Mouse (Mus musculus): ENCODE measurements at regions not wholly inside any gene's neighbourhood (a gene's known extent, or its start where the extent isn't known, plus 50 kb on each side); places are given as distances from the start of the nearest gene placed in this dataset.
A peak's percentile ranks its signal among the peaks of the same experiment; 100 is the strongest.

DNA sequence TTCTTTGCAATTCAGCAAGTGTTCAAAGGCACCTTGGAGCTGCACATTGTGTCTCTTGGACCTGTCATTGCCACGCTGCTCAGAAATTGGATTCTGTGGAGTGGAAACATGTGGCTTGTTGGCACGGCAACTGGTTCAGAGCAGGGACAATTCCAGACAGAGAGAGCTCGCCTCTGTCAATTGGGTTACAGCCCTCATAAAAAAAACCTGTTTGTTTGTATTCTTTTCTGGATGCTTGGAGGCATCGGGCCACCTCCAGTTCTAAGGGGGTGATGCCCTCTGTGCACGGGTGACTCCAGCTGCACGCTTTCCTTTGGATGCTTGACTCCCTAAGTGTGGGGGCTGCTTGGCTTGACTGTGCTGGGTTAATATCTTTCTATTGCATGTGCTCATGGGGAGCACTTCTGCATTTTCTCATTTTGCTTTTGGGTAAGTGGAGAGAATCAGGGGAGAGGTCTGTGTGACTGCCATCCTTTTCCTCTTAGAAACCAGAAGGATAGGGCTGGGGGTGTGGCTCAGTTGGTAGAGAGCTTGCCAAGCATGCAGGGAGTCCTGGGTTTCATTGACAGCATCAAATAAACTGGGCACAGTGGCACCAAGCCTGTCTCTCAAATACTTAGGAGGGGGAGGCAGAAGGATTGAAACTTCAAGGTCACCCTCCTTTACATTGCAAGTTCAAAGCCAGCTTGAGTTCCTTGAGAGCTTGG is 130.6 kb upstream of the Auts2 start:
- no peak for DNase-seq (ENCODE audit: extremely low read depth, low read depth, low spot score)

DNA sequence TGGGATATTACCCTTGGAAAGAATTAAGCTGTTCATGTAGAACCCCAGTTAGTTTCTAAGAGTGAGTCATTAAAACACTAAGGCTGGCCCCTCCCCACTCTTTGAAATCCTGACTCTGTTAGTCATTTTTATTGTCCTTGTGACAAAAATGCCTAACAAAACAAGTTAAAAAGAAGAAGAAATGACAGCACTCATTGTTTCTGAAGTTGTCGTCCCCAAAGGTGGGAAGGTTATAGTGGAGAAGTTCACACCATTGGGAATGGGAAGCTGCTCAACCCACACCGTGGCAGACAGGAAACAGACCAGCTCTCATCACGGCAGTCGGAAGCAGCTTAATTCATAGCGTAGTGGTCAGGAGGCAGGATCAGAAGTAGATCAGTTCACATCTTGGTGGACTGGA is 128.4 kb upstream of the Auts2 start:
- no peak for DNase-seq (ENCODE audit: extremely low read depth, low read depth, low spot score)

- no peak for DNase-seq (ENCODE audit: extremely low read depth, low read depth, low spot score)
Observed at GRCm38 (mm10) chr5:132667316-132667715, 124.2 kb upstream of the Auts2 start.

GRCm38 (mm10) chr5:132661266-132661665 is 118.1 kb upstream of the Auts2 start:
- no peak for DNase-seq (ENCODE audit: extremely low read depth, low read depth, low spot score)

DNA sequence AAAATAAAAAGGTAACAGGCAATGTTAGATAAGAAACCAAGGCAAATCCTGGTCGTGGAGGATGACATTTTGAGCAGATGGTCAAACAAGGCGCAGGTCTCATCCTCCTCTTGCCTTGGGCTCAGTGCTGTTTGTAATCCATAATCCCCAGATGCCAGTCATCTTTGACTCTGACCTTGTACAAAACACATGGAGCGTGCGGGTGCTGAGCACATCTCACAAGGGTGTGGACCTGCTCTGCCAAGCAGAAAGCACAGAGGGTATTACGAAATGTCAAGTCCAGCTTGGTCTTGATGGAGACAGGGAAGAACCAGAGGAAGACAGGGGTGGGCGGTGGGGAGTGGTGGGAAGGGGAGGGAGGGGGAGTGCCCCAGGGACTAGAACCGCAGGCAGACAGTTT is 116.9 kb upstream of the Auts2 start:
- DNase-seq (ENCODE audit: extremely low read depth, low read depth, low spot score): no peak

GRCm38 (mm10) chr5:132654382-132654781 is 111.2 kb upstream of the Auts2 start:
- no peak for DNase-seq (ENCODE audit: extremely low read depth, low read depth, low spot score)

- no peak for DNase-seq (ENCODE audit: extremely low read depth, low read depth, low spot score)
Observed at GRCm38 (mm10) chr5:132653694-132654300, 110.7 kb upstream of the Auts2 start.

- no peak for DNase-seq (ENCODE audit: extremely low read depth, low read depth, low spot score)
Observed at GRCm38 (mm10) chr5:132652201-132652600, 109.1 kb upstream of the Auts2 start.

- DNase-seq (ENCODE audit: extremely low read depth, low read depth, low spot score): no peak
Observed at GRCm38 (mm10) chr5:132649771-132650170, 106.6 kb upstream of the Auts2 start.

GRCm38 (mm10) chr5:132648751-132649150 is 105.6 kb upstream of the Auts2 start:
- DNase-seq (ENCODE audit: extremely low read depth, low read depth, low spot score): no peak

DNA sequence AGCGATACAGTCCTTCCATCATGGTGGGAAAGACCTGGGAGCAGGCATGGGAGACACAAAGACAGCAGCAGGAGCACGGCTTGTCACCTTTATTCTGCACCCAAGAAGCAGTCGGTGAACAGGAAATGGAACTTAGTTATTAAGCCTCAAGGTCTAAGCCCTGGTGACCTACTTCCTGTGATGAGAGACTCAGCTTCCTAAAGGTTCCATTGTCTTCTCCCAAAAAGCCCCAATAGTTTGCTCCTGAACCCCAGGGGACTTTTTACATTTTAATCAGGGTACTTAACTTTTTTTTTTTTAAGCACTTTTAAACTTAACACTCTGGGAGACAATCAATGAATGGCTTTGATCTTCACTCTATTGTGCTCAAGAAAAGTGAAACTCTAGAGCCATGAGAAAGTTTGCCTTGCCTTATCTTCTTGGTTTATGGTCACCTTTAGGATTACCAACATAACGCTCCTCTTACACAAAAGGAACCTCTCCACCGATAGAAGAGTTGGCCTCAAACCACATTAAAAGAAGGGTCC is 101.6 kb upstream of the Auts2 start:
- DNase-seq (ENCODE audit: extremely low read depth, low read depth, low spot score): no peak

DNA sequence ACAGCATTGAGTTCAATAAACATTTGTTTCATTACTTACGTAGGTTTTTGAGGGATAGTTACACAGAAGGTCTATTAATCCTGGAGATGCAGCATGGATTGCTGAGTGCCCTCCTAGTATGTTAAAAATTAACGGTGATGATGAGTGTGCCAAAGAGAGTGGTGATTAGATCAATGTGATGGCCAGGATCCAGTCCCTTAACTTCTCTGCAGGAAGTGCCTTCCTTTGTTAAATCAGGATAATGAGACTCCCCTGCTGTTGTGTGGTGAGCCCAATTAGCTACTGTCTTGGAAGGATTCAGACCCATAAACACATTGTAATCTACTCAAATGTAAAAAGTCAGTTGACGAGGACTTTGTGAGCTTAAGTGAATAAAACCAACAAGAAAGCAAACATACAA is 100.1 kb upstream of the Auts2 start:
- no peak for DNase-seq (ENCODE audit: extremely low read depth, low read depth, low spot score)

DNA sequence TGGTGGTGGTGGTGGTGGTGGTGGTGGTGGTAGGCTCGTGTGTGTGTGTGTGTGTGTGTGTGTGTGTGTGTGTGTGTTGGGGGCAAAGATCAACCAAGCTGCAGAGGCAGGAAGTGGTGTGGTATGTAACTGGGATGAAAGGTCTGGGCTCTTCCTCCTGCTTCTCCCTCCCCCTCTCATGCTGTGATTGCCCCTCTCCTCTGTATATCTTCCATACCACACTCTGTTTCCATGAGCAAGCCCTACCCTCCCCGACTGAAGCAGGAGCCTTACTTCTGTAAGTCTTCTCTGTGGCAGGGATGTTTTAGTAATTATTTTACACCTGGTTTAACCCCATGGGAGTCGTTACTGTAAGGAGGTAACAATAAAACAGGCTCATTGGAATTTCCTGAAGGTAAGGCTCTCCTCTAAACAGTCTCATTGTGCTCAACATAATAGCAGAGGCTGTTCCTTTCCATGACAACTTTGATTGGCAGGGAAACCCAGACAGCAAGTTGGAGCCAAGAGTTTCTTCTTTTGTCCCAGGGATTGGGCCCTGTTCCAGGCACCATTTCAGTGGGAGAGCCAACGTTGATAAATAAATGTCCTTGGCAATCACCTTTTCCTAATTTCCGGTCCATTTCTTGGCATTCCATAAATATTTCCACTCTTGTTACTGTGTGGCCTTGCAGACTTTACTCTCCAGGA is 90.2 kb upstream of the Auts2 start:
- DNase-seq (ENCODE audit: extremely low read depth, low read depth, low spot score): no peak

DNA sequence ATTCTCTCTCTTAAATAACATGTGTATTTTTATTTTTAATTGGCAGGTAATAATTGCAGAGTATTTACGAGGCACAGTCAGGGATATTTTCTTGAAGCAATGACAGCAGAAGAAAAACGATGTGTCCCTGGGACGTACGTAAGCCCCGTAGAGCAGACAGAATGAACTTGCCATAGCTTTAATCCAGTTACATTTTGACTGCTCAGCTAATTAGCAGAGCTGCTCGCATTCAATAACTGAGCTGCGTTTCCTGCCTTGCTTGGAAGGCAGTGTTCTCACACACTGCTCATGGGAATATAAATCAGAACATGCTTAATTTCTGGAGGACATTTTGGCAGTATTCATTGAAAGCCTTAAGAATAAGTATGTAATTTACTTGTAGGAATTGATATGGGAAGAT is 78.6 kb upstream of the Auts2 start:
- DNase-seq (ENCODE audit: extremely low read depth, low read depth, low spot score): no peak

DNA sequence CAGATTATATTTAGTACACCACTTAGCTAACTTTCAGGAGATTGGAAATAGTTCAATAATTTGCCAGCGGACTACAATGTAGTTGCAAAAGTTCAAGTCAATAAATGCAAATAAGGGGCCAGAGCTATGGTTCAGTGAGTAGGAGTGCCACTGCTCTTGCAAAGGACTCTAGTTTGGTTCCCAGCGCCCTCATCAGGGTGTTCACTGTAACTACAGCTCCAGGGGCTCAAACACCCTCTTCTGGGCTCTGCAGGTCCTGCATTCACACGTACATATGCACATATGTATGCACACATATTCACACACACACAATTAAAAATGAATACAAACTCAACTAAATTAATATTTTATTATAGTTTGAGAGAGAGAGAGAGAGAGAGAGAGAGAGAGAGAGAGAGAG is 74.1 kb upstream of the Auts2 start:
- no peak for DNase-seq (ENCODE audit: extremely low read depth, low read depth, low spot score)

DNA sequence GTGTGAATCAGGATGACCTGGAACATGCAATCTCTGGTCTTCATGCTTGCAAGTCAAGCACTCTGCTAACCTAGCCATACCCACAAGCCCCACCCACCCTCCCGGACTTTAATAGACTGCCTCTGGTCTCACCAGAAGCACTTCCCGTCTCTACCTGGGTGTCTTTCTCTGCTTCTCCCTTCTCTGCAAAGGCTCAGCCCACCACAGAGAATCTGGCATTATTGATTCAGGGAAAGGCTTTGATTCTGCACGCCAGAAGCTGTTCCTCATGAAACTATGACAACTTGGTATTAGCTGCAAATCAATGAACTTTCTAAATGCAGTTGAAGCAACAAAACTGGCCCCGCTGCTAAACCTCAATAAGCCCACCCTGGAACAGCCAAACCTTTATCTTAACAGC is 66.1 kb upstream of the Auts2 start:
- no peak for DNase-seq (ENCODE audit: extremely low read depth, low read depth, low spot score)

GRCm38 (mm10) chr5:132606216-132606615 is 63.1 kb upstream of the Auts2 start:
- no peak for DNase-seq (ENCODE audit: extremely low read depth, low read depth, low spot score)

DNA sequence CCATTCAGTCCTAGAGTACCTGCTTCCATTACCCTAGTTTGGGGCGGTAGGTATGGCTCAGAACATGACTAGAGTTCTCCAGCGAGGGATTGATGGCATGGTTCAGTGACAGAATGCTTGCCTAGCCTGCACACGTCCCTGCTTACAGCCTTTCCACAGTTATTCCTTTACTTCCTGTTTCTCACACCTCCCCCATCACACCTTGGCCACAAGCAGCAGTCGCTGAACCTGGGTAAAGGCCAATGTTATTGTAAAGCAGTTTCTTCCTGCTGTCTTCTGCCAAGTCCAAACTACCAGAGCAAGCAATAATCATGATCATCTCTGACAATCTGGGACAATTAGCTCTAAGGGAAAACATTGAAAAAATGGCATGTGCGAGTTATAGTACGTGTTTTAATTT is 51.7 kb upstream of the Auts2 start:
- peak; percentile 59 for DNase-seq (ENCODE audit: extremely low read depth, low read depth, low spot score)
